Mouse (Mus musculus) kidney, postnatal 36 days (tissue): ENCODE measurements around the gene Gipc1.

Experiments used
- DNase-seq, 2 experiments: peaks; one replicate each; pipeline ENCODE4 v3.0.0; 2021 to 2022; ENCODE audit warnings: mixed read lengths in 2 of 2

Gene Gipc1

GRCm38 (mm10) chr8:83652030-83652743 lies at the start of gene Gipc1:
Gipc1 (plus strand) TSS chr8:83652677.
- DNase-seq: peak; percentile 96 to 97

- DNase-seq: peak; percentile 100
These were observed 44.6 kb upstream of the Gipc1 start, which contains the start of the genes Tecr and Dnajb1 for GRCm38 (mm10) chr8:83607661-83608397. Tecr (minus strand) TSS chr8:83607971. Dnajb1 (plus strand) TSS chr8:83608193.

GRCm38 (mm10) chr8:83608398-83608829 lies 44.1 kb upstream of the Gipc1 start:
- peak; percentile 90 to 91 for DNase-seq

GRCm38 (mm10) chr8:83609086-83609485 lies 43.4 kb upstream of the Gipc1 start:
- DNase-seq: no peak

GRCm38 (mm10) chr8:83609547-83610180 lies 42.8 kb upstream of the Gipc1 start:
- no peak for DNase-seq

- DNase-seq: no peak
These were observed 40.6 kb upstream of the Gipc1 start for GRCm38 (mm10) chr8:83611921-83612320.

GRCm38 (mm10) chr8:83613695-83614094 lies 38.8 kb upstream of the Gipc1 start:
- DNase-seq: no peak

GRCm38 (mm10) chr8:83616625-83617024 lies 35.9 kb upstream of the Gipc1 start:
- no peak for DNase-seq

- DNase-seq: no peak
These were observed 35.4 kb upstream of the Gipc1 start for GRCm38 (mm10) chr8:83617111-83617510.

GRCm38 (mm10) chr8:83618566-83618965 lies 33.9 kb upstream of the Gipc1 start:
- no peak for DNase-seq

- no peak for DNase-seq
These were observed 32.8 kb upstream of the Gipc1 start for GRCm38 (mm10) chr8:83619568-83620285.

GRCm38 (mm10) chr8:83621691-83622388 lies 30.6 kb upstream of the Gipc1 start:
- DNase-seq: no peak

- peak; percentile 88 to 95 for DNase-seq
These were observed 30.0 kb upstream of the Gipc1 start for GRCm38 (mm10) chr8:83622389-83622989.

- DNase-seq: no peak
These were observed 28.9 kb upstream of the Gipc1 start for GRCm38 (mm10) chr8:83623549-83623948.

- peak; percentile 41 to 76 for DNase-seq
These were observed 27.7 kb upstream of the Gipc1 start for GRCm38 (mm10) chr8:83624739-83625138.

GRCm38 (mm10) chr8:83625676-83626299 lies 26.7 kb upstream of the Gipc1 start:
- DNase-seq: no peak

GRCm38 (mm10) chr8:83632083-83632707 lies 20.3 kb upstream of the Gipc1 start:
- DNase-seq: no peak

GRCm38 (mm10) chr8:83638856-83639255 lies 13.6 kb upstream of the Gipc1 start:
- no peak for DNase-seq

GRCm38 (mm10) chr8:83639649-83640048 lies 12.8 kb upstream of the Gipc1 start:
- no peak for DNase-seq

GRCm38 (mm10) chr8:83647511-83647910 lies 5.0 kb upstream of the Gipc1 start:
- DNase-seq: no peak

GRCm38 (mm10) chr8:83648031-83648430 lies 4.4 kb upstream of the Gipc1 start:
- DNase-seq: no peak
